Mouse (Mus musculus): ENCODE measurements around the gene Rab13.

Gene Rab13

DNA sequence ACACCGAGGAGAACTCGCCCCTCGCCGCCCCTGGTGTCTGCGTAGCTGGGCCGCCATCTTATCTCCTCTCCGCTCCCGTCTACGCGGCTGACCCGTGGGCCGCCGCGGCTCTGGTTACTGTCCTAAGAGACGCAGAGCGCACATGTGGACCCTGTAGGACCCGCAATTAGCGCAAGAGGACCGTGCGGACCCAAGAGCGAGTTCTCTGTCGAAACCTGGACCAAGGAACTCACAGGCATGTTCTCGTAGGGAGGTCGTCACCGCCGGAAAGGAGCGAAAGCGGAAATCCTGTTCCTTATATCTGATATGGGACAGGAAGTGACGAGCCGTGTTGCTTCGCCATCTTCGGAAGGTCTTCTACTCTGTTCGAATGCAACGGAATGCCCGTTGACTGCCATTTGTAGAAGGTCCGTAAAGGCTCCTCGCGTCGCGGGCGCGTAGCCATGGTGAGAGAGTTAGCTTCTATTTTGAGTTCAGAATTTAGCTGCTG, at the start of gene Rab13, which contains the start of gene Rps27:
Gene Rab13 (plus strand): TSS at position 319 of the 490 bp plus-strand sequence.
Gene Rps27 (minus strand): TSS at position 275 of the 490 bp plus-strand sequence.
- DNase-seq (ENCODE audit: low read depth), result peak; percentile 91

DNA sequence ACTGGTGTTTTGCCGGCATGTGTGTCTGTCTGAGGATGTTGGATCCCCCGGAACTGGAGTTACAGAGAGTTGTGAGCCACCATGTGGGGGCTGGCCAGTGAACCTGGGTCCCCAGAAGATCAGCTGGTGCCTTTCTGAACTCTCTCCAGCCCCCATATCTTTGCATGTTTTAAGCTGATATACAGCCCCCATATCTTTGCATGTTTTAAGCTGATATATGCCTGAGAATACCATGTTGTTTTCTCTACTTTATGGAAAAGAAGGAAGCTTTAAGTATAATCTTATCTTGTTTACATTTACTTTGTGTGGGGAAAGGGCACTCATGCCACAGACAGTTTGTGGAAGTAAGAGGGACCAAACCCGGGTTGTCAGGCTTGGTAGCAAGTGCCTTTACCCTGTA, 33.9 kb upstream of the Rab13 start:
- no peak for DNase-seq (ENCODE audit: low read depth)

DNA sequence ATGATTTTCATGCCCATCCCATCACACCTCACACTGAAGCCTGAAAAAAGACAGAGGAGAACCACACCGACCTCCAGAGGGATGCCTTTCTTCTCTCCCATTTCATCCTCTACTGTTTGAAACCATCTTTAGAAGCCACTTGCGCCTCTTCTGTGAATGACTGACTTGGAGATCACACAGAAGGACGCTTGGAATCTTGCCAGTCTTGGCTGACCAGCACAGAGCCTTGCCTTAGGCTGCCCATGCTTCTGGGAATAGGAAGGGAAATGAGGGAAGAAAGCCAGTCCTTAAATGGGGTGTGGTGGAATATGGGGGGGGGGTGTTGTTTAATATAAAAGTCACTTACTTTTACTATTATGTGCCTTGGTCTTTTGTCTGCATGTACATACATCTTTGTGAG, 29.9 kb upstream of the Rab13 start:
- no peak for DNase-seq (ENCODE audit: low read depth)

DNA sequence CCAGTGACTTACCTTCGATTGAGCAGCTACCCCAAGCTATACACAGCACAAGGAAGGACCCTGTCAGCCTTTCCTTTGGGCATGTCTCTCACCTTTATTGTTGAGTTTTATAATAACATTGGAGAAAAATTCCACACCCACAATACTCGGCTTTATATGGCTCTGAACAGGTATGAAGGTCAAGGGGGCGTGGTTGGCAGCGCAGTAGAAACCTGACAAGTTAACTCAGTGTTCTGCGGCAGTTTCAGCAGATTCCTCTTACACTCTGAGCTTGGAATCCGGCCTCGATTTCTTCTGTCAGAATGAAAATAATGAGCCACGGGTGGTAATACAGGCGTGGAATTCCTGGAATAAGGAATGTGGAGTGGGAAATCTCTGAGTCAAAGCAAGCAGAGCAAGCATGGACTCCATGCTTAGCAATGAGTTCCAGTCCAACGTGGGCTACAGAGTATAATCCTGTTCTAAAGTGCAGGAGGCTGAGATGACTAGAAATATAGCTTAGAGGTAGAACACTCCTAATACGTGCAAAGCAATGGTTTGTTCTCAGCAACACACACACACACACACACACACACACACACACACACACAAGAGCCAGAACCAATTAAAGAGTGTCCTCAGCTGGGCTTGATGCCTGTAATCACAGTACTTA, 22.5 kb upstream of the Rab13 start:
- DNase-seq (ENCODE audit: low read depth), result no peak

DNA sequence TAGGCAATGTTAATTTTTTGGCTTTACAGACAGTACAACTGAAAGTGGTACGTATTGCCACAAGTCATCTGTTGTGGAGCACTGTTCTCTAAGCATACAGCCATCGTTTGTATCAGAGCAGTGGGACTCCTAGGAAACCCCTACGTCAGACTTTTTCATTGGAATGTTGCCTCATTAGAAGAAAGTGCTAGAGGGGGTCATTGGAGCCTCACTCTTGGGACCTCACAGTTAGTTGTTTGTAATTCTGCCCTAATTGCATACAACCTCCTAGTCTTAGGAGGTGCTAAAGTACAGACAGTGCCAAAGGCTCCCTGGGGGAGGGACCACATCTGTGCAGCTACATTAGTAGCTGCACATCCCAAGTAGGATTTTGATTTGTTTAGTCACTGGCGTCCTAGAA, 18.7 kb upstream of the Rab13 start:
- no peak for DNase-seq (ENCODE audit: low read depth)

DNA sequence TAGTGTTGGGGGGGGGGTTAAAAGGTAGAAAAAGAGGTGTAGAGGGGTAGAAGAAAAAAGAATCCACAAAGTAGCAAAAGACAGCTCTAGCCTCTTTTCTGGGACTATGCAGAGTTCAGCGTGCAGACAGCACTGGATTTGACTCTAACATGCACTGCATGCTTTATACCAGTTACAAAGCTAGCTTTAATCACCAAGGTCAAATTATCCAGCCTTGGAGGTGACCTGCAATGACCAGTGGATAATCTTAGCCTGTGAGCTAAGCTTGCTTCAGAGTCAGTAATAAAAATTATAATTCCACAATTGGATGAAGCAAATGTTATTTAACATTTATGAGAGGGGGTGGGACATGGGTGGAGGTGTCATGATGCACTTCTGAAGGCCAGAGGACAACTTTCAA, 17.9 kb upstream of the Rab13 start:
- no peak for DNase-seq (ENCODE audit: low read depth)

DNA sequence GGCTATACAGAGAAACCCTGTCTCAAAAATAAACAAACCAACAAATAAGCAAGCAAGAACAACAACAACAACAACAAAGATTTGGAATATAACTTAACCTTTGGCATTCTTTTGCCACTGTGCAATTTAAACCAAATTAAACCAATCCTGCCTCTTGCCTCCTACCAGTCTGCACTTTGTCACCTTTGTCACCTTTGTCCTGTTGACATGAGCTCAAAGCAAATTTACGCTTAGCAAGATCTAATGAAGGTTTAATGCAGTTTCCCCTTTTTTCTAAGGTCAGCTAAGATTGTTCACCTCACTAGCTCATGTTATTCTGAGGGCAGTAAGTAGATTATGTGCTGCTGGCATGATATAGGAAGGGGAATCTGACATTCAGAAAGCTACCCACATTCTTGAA, 15.9 kb upstream of the Rab13 start:
- no peak for DNase-seq (ENCODE audit: low read depth)

DNA sequence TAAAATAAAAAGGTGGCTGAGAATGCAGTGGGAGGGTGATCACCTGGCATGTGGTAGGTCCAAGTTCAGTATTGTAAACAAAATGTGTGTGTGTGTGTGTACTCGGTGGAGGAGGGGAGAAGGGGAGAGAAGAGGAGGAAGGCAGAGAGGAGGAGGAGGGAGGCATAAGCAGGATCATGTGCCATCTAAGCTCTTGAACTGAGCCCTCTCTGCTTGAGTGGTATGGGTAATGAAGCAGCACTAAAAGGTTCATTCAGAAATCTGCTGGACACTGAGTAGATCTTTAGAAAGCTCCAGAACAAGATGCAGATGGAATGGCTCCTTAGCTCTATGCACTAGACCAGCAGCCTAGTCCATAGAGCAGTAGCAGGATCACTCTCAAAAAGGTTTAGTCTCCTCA, 10.6 kb upstream of the Rab13 start:
- DNase-seq (ENCODE audit: low read depth), result no peak

DNA sequence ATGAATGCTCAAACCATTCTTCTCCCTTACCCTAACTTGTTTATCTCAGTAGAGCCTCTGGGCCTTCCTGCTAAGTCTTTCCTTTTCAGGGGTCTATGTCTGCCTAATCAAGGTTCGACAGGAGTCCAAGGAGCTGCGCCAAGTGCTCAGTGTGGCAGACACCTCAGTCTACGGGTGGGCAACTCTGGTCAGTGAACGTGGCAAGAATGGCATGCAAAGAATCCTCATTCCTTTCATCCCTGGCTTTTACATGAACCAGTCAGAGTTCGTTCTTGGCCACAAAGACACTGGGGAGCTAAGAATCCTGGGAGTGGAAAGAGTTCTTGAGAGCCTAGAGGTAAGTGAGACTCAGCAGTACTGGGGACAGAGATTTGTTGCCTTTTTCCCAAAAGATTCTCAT, 9.9 kb upstream of the Rab13 start:
- DNase-seq (ENCODE audit: low read depth), result no peak

DNA sequence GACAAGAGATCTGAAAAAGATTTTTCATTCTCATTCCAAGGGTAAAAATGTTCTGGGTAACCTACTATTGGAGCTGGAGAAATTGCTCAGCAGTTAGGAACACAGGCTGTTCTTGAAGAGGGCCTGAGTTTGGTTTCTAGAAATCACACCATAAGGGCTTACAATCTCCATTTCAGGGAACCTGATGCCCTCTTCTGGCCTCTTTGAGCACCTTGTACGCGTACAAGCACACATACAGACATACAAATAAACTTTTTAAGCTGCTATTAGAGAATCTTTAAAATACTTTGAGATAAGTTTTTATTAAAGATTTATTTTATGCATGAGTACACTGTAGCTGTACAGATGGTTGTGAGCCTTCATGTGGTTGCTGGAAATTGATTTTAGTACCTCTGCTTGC, 8.9 kb upstream of the Rab13 start:
- DNase-seq (ENCODE audit: low read depth), result no peak

DNA sequence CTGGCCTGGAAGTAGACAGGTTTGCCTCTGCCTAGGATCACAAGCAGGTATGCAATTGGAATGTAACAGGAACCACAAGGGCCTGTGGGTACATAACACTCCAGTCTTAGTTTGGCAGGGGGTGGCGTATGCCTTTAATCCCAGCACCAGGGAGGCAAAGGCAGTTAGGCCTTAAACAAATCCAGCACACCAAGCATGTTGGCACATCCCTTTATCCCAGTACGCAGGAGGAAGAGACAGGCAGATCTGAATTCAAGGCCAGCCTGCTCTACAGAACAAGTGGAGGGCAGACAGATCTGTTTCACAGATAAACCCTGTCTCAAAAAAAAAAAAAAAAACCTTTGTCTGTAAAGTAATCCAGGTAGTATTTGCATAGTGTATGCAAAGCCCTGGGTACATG, 4.8 kb upstream of the Rab13 start:
- no peak for DNase-seq (ENCODE audit: low read depth)

DNA sequence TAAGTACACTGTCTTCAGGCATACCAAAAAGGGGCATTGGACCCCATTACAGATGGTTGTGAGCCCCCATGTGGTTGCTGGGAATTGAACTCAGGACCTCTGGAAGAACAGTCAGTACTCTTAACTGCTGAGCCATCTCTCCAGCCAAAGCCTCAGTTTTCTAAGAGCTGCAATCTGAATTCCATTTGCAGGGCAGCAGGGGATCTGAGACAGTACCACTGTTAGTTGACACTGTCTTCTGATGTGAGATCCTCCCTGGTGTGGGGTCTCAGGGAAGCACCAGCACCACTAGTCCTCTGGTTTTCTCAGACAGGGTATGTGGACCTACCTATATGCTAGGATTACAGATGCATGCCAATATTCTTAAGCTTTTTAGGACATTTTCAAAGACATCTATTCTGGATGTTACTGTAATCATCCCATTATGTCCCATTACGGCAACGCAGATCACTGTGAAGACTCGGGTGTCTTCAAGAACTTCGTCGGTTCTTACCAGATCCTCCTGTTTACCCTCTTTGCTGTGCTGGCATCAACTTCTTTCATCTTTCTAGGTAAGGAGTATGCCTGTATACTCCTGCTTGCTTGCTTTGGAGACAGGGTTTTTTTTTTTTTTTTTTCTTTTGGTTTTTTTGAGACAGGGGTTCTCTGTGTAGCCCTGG, 3.5 kb upstream of the Rab13 start:
- no peak for DNase-seq (ENCODE audit: low read depth)

DNA sequence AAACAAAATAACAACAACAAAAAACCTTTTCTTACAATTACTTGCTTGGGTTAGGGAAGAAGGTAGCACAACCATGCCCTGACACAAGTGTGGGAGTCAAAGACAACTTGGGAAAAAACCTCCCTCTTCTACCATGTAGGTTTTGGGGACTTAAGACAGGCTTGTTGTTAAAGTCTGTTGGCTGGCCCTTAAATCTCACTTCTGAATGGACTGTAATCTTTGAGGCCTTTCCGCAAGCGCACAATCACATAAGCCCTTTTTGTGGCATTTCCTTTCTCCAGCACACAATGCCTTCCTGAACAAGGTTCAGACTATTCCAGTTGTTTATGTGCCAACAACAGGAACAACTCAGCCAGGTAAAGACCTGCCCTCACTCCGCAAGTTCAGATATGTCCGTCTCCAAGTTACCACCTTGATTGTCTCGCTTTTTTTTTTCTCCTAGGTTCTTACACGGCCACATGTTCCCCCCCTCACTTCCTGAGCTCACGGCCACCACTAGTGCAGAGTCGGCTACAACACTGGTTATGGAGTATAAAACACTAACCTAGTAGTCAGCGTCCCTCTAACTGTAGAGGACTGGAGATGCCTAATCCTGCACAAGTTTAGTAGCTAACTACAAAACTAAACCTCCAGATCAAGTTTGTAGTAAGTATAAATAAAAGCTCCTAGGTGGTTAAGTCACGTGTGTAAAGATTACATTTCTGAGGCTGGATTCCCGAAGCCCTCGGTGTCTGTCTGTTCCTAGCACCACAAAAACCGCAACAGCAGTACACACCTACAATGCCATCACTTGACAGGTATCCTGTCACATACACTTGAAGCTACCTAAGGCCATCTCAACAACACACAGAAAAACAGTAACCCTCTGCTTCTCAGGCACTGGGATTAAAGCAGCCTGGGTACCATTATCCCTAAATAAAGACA, 1.8 kb upstream of the Rab13 start:
- no peak for DNase-seq (ENCODE audit: low read depth)

DNA sequence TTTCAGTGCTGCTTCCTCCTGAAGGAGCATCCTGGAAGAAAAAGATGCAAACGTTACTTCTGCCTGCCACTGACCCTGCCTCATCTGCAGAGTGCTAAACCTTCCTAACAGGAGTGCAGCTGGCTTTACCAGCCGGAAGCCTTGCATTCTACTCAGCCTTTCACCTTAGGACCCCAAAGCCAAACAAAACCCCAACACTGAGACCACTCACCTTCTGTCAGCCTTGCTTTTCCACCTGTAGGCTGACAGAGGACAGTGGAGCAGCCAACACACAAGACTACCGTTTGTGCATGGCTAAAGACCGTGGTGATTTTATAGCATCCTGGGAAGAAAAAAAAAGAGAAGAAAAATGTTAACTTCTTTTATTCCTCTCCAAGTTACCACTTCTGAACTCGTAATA, 772 bp upstream of the Rab13 start:
- no peak for DNase-seq (ENCODE audit: low read depth)

DNA sequence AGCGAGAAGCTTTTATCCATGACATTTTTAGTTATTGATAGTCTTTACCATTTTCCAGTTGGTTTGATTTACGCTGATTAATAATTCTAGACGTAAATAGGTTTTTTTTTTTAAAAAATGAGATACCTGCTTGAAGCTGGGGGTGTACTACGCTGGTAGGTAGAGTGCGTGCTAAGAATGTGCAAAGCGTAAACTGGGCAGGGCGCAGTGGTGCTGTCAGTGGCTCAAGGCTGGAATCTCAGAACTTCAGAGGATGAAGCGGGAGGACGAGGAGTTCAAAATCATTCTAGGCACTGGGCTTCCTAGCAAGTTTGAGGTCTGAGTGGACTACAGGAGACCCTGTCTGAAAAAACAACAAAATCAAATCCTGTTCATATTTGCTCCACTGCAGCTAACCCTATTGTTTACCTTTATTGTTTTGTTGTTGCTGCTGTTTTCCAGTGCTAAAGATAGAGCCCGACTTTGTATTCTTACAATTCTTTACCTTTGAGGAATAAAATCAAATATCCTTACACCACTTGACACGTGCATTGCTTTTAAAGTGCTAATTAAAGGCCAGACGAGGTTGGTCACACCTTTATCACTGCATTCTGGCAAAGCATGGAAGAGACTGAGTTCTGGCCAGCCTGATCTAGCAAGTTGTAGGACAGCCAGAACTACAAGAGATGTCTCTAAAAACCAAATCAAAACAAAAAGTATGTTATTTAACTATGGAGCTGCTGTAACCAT, 625 bp downstream of the Rab13 start:
- DNase-seq (ENCODE audit: low read depth), result no peak

DNA sequence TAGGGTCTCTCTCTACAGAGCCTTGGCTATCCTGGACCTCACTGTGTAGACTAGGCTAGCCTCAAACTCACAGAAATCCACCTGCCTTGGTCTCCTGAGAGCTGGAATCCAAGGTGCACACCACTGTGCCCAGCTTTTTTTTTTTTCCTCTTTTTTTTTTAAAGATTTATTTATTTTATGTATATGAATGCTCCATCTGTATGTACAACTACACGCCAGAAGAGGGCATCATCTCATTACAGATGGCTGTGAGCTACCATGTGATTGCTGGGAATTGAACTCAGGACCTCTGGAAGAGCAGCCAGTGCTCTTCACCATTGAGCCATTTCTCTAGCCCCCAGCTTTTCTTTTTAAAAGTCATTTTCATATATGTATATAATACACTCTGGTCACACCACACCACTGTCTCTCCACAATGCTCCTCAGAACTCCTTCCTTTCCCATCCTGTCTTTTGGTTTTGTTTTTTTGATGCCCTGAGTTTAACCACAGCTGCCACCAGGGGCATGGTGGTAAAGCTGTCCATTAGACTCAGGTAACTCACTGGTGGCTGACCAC, 2.4 kb downstream of the Rab13 start:
- no peak for DNase-seq (ENCODE audit: low read depth)

DNA sequence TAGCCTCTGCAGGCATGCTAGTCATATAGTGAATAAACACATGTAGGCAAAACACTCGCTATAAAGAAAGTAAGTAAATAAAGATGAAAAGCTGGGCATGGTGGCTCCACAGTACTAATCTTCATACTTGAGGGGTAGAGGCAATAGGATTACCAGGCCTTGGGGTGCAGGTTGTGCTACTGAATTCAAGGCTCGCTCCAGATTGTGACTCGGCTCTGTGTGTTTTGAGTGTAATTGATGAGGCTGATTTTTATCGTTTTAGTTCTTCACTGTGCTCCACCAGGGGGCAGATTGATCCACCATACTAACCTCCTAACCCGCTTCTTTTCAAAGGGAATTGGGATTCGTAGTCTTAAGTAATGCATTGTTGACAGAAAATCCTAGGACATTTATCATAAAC, 6.6 kb downstream of the Rab13 start:
- peak; percentile 49 for DNase-seq (ENCODE audit: low read depth)

DNA sequence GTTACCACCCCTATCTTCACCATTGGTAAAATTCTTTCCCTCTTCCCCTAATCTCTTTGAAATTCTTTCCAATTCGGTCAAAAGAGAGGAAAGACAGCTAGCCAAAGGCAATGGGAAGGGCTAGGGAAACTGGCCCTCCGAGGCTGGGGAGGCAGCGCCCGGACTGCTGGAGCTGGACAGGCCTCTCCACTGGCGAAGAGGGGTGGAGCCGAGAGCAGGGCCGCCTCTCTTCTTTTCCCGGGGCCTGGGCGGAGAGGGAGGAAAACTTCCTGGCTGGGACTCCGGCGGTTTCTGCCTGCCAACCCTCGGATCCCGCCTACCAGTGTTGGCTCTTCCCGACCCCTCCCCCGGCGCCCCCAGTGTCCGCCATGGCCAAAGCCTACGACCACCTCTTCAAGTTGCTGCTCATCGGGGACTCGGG, 7.0 kb downstream of the Rab13 start:
- DNase-seq (ENCODE audit: low read depth), result peak; percentile 48

DNA sequence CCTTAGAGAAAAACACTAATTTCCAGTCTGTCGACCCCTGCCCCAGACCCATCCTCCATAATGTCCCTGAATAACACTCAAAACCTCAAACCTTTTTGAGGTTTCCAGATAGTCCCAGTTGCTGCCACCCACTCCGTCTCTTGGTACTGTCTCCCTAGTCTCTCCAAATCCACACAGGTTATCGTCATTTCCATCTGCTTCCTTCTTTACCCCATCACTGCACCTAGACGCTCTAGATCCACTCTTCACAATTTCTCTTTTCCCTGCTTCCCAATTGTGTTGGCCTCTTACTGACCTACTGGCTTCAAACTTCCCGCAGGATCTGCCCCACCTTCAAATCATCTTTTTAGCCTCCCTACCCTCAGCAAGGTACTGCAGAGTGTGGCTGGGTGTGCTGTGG, 7.6 kb downstream of the Rab13 start:
- DNase-seq (ENCODE audit: low read depth), result no peak

DNA sequence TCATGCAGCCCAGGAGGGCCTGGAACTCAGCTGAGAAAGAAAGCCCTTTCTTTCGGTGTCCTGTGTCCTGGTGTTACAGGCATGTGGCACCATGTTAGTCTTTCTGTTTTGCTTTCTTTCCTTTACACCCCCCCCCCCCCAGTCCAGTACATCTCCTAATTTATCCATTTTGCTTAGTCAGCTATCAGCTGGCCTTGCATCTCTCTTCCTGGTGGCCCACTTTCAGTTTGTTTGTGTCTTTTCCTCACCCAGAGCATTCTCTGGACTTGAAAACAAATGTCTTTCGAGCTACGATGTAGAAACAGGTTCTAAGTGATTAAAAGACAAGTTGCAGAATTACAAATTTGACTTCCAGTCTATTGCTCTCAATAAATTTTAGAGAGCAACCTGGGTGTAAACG, 9.0 kb downstream of the Rab13 start:
- DNase-seq (ENCODE audit: low read depth), result no peak

DNA sequence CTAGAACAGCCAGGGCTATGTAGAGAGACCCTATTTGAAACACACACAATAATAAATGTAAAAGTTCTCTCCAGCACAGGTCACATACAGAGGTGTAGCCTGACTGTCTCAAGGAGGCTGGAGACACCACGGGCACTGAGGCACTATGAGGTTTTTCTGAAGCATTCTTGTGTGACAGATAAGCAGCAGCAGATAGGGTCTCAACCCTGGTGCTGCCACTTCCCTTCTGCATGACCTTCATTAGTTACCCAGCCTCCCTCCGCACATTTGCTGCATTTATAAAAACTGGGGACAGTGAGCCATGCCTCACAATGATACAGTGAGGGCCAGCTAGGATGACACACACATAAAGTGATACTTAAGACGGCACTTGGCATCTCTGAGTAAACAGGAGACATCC, 9.4 kb downstream of the Rab13 start:
- DNase-seq (ENCODE audit: low read depth), result no peak

DNA sequence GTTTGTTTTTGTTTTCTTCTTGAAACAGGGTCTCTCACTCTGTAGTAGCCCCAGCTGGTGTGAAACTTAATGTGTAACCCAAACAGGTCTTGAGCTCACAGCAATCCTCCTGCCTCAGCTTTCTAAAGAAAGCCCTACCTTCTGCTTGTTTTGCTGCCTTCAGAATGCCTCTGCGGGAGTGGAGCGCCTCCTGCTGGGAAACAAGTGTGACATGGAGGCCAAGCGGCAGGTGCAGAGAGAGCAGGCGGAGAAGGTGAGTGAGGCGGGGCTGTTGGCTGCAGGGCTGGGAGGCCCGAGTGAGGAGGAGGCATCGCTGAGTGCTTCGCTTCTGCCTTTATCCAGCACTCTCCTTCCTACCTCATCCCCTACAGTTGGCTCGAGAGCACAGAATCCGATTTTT, 10.8 kb downstream of the Rab13 start:
- no peak for DNase-seq (ENCODE audit: low read depth)

Measured in fibroblast of lung, adult 2 months (primary cell).